Mouse (Mus musculus): ENCODE measurements around the gene Speer4d.
"Not testable (repeated sequence)": the region's sequence is repeated elsewhere in the genome, so short reads cannot be mapped to it uniquely, and the experiment has no call there.

The Speer4d gene

DNA sequence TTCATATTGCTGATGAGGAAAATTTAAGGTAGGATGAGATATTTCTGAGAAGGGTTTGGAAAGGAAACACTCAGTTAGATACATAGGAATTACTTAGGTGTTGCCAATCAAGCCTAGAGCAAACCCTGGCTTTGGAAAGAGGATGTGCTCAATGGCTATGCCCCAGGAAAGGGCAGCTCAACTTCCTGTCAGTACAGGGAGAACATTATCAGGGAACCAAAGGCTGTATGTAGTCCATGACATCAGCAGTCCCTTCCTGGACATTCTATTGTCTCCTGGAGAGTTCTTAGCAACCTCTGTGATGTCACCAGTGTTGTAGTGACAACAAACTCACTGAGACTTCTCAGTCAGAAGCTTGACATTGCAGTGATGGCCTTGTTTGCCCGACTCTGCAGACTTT lies at the start of gene Speer4d:
Gene Speer4d (plus strand): TSS at position 301 of the 400 bp plus-strand sequence.
- DNase-seq, result not testable (repeated sequence)

DNA sequence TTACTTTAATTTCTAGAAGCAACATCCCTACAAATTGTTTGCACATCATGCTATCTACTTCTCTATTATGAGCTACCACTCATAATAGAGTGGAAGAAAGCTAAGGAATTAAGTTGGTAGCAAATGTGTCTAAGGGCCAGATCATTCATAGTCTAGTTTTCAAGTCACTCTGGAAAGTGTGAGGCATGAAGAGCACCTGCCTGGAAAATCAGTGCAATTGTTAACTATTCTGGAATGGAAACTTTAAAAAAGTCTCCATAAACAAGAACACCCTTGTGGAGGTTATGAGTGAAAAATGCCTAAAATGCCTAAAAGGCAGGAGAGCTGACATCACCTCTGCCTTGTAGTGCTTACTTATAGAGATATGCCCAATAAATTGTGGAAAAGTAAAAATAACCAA lies 45.1 kb upstream of the Speer4d start:
- DNase-seq, result not testable (repeated sequence)

DNA sequence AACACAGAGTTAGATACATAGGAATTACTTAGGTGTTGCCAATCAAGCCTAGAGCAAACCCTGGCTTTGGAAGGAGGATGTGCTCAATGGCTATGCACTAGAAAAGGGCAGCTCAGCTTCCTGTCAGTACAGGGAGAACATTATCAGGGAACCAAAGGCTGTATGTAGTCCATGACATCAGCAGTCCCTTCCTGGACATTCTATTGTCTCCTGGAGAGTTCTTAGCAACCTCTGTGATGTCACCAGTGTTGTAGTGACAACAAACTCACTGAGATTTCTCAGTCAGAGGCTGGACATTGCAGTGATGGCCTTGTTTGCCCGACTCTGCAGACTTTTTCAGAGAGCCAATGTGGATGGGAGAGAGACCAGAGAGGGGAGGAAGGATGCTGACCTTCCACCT lies 41.8 kb upstream of the Speer4d start, which contains the start of gene Gm21083:
Gene Gm21083 (plus strand): TSS at position 301 of the 400 bp plus-strand sequence.
- not testable (repeated sequence) for DNase-seq

DNA sequence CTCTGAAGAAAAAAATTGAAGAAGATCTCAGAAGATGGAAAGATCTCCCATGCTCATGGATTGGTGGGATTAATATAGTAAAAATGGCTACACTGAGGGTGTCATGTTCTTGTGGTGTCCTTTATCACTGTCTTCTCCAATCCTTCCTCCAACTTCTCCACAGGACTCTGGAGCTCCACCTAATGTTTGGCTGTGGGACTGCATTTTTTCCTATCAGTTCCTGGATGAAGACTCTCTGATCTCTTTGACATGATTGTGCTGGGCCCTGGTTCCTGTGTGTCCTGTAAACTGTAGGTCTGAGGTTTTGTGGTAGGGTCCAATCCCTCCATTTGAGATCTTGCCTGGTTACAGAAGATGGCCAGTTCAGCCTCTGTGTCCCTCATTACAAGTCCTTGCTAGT lies 32.5 kb upstream of the Speer4d start:
- not testable (repeated sequence) for DNase-seq

DNA sequence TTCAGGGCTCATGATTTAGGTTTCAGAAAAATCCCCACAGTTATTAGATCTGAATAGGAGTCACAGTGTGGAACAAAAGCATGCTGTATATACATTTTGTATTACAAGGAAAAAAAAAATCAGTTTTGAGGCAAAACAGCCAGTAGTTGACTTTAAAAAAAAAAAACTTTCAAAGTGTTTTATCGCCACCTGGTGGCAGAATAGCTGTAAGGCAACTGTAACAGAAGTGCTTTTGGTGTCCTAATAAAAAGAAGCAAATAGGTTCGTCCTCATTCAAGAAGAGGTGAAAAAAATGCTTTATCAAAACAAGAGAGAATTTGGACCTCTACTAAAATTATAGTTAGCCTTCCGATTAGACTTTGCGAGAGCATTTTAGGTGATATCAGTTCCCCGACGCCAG lies 30.6 kb upstream of the Speer4d start:
- DNase-seq, result not testable (repeated sequence)

DNA sequence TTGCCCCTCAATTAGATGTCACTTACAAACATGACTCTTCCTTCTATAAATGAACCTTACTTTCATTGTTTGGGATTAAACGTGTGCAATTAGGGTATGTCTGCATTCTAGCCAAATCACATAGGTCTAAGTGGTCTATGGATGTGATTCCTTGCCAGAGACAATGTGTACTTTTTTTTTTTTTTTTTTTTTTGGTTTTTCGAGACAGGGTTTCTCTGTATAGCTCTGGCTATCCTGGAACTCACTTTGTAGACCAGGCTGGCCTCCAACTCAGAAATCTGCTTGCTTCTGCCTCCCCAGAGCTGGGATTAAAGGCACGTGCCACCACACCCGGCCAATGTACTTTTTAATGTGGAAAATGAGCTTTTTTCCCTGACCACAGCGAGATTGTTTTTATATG lies 28.2 kb upstream of the Speer4d start:
- DNase-seq, result not testable (repeated sequence)

DNA sequence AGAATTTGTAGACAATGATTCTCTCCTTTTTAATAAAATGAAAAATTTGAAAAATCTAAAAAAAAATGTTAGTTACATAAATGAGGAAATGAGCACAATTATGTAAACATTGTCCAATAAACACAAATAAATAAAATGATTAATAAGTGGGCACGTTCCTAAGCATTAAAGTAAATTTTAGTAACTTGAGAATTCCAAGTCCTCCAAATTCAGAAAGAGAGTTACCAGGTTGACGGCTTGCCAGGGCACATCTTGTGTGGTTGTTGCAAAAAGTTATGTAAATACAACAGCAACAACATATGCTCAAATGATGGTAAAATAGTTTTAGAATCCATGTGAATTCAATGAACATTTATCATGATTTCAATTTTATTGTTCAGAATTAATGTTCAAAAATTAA lies 27.3 kb upstream of the Speer4d start:
- not testable (repeated sequence) for DNase-seq

DNA sequence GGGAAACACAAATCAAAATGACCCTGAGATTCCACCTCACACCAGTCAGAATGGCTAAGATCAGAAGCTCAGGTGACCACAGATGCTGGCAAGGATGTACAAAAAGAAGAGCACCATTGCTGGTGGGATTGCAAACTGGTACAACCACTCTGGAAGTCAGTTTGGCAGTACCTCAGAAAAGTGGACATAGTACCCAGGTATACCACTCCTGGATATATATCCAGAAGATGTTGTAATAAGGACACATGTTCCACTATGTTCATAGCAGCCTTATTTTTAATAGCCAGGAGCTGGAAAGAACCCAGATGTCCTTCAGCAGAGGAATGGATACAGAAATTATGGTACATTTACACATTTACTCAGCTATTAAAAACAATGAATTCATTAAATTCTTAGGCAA lies 20.0 kb upstream of the Speer4d start:
- not testable (repeated sequence) for DNase-seq

DNA sequence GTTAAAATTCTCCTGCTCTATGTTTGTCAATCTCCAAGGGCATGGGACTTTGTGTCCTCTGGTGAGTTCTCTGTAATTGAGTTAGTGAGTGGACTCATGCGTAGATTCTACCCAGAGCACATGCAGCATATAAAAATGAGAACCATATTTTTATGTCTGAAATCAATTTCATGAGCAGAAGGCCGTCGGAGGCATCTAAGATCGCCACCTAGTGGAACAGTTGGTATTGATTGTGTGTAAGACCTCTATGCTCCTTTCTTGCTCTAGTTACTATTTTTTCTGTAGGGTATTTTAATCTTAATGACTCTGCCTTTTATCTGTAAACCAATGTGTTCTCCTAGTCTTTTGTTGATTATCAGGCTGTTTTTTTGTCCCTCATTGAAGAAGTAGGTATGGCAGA lies 18.5 kb upstream of the Speer4d start:
- not testable (repeated sequence) for DNase-seq

DNA sequence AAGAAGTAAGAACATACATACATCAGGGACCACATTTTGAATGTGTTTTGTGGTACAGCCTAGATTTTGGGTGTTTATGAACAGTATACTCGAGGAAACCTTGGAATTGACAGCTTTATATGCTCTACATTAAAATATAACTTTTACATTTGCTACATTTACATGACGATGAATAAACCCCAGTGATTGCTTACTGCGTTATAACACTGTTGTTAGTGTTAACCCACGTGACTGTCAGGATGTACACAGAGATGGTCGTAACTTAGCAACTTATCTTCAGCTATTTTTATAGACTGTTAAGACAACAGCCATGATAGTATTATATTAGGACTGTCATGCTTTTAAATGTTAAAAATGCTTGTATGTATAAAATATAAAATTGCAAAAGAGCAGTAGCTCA lies 17.4 kb upstream of the Speer4d start:
- not testable (repeated sequence) for DNase-seq

DNA sequence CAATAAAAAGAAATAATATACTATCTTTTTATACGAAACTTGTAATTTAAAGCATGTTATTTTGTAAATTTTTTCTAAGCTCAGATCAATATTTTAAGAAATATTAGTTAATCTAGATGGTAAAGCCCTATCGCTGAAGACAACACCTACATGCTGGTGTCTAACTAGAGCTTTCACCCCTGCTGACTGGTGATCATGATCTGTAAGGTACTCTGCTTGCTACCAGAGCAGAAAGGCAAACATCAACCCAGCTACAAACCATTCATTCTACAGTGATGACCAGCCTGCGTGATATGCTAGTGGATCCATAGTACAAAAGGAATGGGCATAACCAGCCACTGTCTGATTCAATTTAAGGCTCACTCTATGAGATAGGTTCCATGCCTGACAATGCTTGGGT lies 16.9 kb upstream of the Speer4d start:
- DNase-seq, result not testable (repeated sequence)

DNA sequence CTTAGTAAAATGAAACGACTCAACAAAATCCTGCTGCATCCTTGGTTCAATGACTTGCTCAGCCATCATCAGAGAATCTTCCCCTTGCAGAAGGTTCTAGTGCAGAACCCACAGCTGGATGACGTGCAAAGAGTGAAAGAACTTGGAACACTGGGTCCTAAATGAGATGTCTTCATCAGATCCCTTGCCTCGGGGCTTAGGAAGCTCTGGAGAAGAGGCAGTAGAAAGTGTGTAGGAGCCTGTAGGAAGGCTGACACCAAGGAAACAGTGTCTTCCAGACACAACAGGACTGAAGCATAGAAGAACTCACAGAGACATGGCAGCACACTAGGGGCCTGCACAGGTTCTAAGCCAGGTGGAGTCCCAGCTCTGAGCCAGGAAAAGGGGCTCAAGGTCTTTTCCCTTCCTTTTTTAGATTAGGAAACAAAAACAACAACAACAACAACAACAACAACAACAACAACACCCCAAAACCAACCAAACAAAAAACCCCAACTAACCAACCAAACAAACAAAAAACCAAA lies 16.4 kb upstream of the Speer4d start:
- not testable (repeated sequence) for DNase-seq

DNA sequence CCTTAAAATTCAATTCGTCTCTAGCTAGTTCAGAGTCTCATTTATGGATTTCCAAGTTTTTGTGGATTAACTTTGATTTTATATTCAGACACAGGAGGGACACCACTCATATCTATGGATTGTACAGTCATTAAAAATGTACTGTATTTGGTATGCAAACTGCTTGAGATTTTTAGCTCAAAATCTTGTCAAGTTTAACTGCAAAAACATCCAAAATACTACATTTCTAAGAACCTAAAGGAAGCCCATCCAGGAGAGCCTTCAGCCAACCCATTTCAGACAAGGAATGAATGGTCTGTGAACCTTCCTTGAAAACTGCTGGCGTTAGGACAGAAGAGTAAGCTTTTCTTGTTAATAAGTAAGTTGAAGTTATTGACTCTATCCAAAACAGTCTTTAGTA lies 15.9 kb upstream of the Speer4d start:
- not testable (repeated sequence) for DNase-seq

DNA sequence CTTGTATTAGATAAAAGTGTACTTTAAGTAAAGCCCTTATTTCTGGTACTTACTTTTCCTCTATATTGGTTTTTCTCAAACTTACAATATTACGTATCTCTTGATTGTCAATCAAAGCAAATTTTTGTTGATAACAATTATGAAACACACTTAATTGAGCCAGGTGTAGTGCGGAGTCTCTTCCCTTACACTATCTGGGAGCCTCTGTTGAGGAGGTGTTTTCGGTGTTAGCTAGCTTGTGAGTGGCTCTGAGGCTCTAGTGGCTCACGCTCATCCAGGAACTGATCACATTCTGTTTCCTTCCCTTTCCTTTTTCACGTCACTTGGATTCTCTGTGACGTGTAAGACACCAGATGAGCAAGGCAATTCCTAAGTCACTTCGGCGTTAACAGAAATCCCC lies 15.3 kb upstream of the Speer4d start:
- DNase-seq, result not testable (repeated sequence)

DNA sequence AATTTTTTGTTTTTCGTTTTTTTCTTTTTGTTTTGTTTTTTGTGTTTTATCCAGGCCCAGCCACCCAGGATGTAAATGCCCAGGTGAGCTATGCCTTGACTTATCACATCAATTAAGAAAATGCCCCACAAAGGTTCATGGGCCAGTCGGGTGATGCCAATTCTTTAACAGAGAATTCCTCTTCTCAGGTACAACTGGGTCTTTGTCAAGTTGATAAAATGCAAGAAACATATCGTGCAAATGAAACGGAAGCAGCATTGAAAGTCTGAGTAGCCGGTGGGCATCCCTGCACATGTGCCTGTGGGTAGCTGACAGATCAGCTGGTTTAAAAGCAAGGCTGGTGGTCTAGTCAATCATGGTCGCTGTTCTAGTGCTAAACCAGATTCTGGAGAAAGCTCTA lies 12.2 kb upstream of the Speer4d start:
- DNase-seq, result peak; percentile 3 to 5

DNA sequence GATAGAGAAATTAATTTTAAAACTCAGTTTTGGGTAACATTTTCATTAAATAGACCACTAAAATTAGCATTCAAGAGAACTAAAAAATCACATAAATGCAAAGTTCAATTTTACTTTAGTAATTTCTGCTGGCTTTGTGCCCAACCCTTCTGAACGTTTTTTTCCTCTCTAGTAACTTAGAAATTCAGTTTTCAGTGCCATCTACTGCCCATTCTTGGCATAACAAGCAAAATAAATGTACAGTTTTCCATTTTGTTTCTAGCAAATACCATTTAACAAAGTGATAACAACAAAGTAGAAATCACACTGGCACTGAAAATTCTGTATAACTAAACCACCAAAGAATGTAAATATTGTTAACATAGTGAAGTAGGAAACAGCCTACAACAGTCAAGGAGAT lies 8.2 kb upstream of the Speer4d start:
- not testable (repeated sequence) for DNase-seq

DNA sequence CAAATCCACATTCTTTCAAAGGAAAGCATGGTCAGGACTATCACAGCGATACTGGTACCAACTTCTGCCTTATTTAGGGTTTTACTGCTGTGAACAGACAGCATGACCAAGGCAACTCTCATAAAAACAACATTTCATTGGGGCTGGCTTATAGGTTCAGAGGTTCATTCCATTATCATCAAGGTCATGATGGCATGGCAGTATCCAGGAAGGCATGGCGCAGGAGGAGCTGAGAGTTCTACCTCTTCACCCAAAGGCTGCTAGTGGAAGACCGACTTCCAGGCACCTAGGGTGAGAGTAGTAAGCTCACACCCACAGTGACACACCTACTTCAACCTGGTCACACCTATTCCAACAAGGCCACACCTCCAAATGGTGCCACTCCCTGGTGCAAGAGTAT lies 2.7 kb upstream of the Speer4d start:
- DNase-seq, result not testable (repeated sequence)

DNA sequence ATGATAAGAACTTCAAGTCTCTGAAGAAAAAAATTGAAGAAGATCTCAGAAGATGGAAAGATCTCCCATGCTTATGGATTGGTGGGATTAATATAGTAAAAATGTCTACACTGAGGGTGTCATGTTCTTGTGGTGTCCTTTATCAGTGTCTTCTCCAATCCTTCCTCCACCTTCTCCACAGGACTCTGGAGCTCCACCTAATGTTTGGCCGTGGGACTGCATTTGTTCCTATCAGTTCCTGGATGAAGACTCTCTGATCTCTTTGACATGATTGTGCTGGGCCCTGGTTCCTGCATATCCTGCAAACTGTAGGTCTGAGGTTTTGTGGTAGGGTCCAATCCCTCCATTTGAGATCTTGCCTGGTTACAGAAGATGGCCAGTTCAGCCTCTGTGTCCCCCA lies 9.3 kb downstream of the Speer4d start:
- DNase-seq, result not testable (repeated sequence)

DNA sequence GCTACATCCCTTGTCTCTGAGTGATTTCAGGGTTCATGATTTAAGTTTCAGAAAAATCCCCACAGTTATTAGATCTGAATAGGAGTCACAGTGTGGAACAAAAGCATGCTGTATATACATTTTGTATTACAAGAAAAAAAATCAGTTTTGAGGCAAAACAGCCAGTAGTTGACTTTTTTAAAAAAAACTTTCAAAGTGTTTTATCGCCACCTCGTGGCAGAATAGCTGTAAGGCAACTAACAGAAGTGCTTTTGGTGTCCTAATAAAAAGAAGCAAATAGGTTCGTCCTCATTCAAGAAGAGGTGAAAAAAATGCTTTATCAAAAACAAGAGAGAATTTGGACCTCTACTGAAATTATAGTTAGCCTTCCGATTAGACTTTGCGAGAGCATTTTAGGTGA lies 11.2 kb downstream of the Speer4d start:
- DNase-seq, result not testable (repeated sequence)

DNA sequence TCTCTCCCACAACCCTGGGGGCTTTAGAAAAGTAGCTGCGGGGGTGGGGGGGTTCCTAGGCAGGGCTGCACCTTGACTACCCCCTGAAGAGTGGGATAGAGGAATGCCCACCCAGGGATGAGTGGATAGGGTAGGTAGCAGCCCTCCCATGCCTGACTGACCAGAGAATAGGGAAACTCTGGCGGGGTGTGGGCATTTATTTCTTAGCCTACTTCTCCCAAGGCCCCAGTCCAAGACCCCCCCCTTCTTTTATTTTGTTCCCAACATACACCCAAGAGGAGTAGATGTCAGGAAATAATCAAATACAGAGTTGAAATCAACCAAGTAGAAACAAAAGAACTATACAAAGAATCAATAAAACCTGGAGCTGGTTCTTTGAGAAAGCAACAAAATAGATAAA lies 18.8 kb downstream of the Speer4d start:
- DNase-seq, result not testable (repeated sequence)

DNA sequence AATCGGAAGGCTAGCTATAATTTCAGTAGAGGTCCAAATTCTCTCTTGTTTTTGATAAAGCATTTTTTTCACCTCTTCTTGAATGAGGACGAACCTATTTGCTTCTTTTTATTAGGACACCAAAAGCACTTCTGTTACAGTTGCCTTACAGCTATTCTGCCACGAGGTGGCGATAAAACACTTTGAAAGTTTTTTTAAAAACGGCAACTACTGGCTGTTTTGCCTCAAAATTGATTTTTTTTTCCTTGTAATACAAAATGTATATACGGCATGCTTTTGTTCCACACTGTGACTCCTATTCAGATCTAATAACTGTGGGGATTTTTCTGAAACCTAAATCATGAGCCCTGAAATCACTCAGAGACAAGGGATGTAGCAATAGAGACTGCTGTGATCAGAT lies 26.8 kb downstream of the Speer4d start:
- not testable (repeated sequence) for DNase-seq

DNA sequence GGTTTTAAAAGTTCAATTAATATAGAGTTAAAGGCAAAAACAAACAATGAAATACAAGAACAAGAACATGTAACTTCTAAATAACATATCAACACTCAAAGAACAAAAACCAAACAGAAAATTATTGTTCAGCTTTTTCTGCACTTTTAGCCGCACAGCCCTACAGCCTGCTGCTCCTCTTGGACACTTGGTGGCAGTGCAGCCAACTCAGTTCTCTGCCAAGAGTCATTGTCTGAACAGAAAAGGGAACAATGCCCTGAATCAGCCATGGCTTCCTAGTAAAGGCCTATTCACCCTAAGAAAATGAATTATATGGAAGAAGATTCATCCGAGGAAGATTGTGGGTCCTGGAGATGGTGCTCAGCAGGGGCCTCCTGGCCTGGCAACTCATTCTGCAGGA lies 33.5 kb downstream of the Speer4d start:
- DNase-seq, result not testable (repeated sequence)

DNA sequence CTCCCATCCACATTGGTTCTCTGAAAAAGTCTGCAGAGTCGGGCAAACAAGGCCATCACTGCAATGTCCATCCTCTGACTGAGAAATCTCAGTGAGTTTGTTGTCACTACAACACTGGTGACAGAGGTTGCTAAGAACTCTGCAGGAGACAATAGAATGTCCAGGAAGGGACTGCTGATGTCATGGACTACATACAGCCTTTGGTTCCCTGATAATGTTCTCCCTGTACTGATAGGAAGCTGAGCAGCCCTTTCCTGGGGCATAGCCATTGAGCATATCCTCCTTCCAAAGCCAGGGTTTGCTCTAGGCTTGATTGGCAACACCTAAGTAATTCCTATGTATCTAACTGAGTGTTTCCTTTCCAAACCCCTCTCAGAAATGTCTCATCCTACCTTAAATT lies 38.1 kb downstream of the Speer4d start, which contains the start of gene 4930572O03Rik:
Gene 4930572O03Rik (minus strand): TSS at position 101 of the 400 bp plus-strand sequence.
- not testable (repeated sequence) for DNase-seq

DNA sequence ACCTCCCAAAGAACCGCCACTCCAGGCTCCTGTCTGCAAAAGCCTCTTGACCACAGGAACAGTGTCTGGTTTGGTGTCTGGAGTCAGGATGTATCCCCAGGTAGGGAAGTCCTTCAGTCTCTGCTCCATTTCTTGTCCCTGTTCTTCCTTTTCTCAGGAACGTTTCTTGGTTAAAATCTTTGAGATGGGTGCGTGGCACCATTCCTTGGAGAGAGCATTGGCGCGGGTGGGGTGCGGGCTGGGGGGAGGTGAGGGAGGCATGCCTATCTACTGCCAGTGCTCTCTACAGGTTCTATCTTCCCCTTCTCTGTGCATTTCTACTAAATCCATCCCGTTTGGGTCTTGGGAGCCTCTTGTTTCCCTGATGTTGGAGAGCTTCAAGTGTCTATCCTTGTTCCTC lies 45.0 kb downstream of the Speer4d start:
- not testable (repeated sequence) for DNase-seq

DNA sequence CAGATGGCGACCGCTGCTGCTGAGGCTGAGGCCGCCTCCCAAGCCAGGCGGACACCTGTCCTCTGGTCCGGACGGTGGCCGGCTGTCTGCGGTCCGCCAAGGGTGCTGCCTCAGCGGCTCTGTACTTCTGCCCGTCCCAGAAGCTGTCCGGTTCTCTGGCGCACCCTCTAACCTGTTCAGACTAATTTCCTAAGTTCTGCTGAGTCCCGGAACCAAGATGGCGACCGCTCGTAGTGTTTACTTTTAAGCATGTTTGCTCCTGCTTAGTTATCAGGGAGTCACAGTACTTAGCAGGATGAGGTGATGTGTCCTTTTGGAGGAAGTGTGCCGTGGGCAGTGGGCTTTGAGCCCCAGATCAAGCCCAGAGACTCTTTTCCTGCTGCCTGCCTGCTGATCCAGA lies 51.9 kb downstream of the Speer4d start:
- not testable (repeated sequence) for DNase-seq
